10 mouse cellular contexts compared by ENCODE assay signal in genomic region chr16:31883902-31884301, GRCm38 (mm10). TPM values are rescaled to one million over a fixed set of nuclear protein-coding genes. Genes with fewer than 3 reads are reported as not detected.
DNase-seq lines count a peak whose midpoint lies in the region; ATAC-seq and TF ChIP-seq lines count a peak whose summit lies in the region.
"Had no signal": no experiment of that assay in that cellular context is flagged by ENCODE, and none has a peak within 500 bp of the region (broad histone marks: within the 10 kb centered on the region; RNA-seq: fewer than 3 reads in every experiment).

No protein-coding gene starts in this region.

- H3K4me1 ChIP-seq in lung, embryonic 15.5 days, result peaks cover 12% of the 10 kb centered on the region; the same call in 1 of the 2 replicates
- no peaks in the 10 kb centered on the region for H3K4me1 ChIP-seq in lung, adult 2 months (ENCODE audit: control insufficient read depth, insufficient read depth, low read length)
- H3K4me1 ChIP-seq in embryonic facial prominence, embryonic 10.5 days, result peaks cover 39% of the 10 kb centered on the region
- H3K4me1 ChIP-seq in hindbrain, postnatal 0 days (ENCODE audit: insufficient read depth, low read length), result peaks cover 8% of the 10 kb centered on the region; the same call in 1 of the 2 replicates
- H3K4me1 ChIP-seq in neural tube, embryonic 15.5 days, result peaks cover 21% of the 10 kb centered on the region

- no peak for TF ChIP-seq CTCF in lung, adult 2 months (IDR thresholded peaks at IDR 0.05; ENCODE audit: insufficient read depth, low read length)
- TF ChIP-seq CTCF in hindbrain, postnatal 0 days (IDR thresholded peaks at IDR 0.05; ENCODE audit: low read depth), result no peak

- ATAC-seq in lung, embryonic 15.5 days (ENCODE audit: borderline replicate concordance, extremely low read depth, low FRiP score, low TSS enrichment), result no peak
- ATAC-seq in hindbrain, postnatal 0 days, result peak; percentile 16; the same call in 1 of the 2 replicates
- no peak for ATAC-seq in neural tube, embryonic 15.5 days (ENCODE audit: low FRiP score)

- TF ChIP-seq POLR2A in lung, adult 2 months (IDR thresholded peaks at IDR 0.05; ENCODE audit: borderline replicate concordance, extremely low read depth, low read depth, low read length), result no peak

- H3K4me3 ChIP-seq in lung, embryonic 15.5 days, result no peak overlapping the region
- H3K4me3 ChIP-seq in lung, adult 2 months (replicated peaks; ENCODE audit: extremely low read depth, low read depth, low read length), result no peak overlapping the region
- H3K4me3 ChIP-seq in embryonic facial prominence, embryonic 10.5 days, result peak overlapping the region; percentile 21; the same call in 1 of the 2 replicates
- no peak overlapping the region for H3K4me3 ChIP-seq in hindbrain, postnatal 0 days (ENCODE audit: low read length)
- H3K4me3 ChIP-seq in neural tube, embryonic 15.5 days (replicated peaks), result no peak overlapping the region

- WGBS in lung, embryonic 15.5 days, result 11% methylated on average over 5 of the region's 6 CpGs
- WGBS in lung, adult 2 months, result 35% methylated on average over 6 of the region's 6 CpGs
- 15% methylated on average over 6 of the region's 6 CpGs for WGBS in embryonic facial prominence, embryonic 10.5 days
- WGBS in hindbrain, postnatal 0 days, result 23% methylated on average over 6 of the region's 6 CpGs
- WGBS in neural tube, embryonic 15.5 days, result 18% methylated on average over 6 of the region's 6 CpGs

- H3K9ac ChIP-seq in lung, embryonic 15.5 days, result no peak overlapping the region
- no peak overlapping the region for H3K9ac ChIP-seq in hindbrain, postnatal 0 days (replicated peaks; ENCODE audit: low read length)
- no peak overlapping the region for H3K9ac ChIP-seq in neural tube, embryonic 15.5 days (replicated peaks)

- H3K27me3 ChIP-seq in lung, embryonic 15.5 days, result no peaks in the 10 kb centered on the region
- peaks cover 29% of the 10 kb centered on the region for H3K27me3 ChIP-seq in embryonic facial prominence, embryonic 10.5 days (replicated peaks; ENCODE audit: low read depth, poor library complexity, severe bottlenecking)
- H3K27me3 ChIP-seq in hindbrain, postnatal 0 days (ENCODE audit: insufficient read depth, low read length), result no peaks in the 10 kb centered on the region
- H3K27me3 ChIP-seq in neural tube, embryonic 15.5 days (replicated peaks), result no peaks in the 10 kb centered on the region

- DNase-seq in lung, adult 2 months, result no peak
- peak; percentile 60 for DNase-seq in embryonic facial prominence, embryonic 10.5 days (ENCODE audit: low spot score)
- DNase-seq in hindbrain, postnatal 0 days (ENCODE audit: low spot score), result no peak
- DNase-seq in right cerebral cortex, postnatal 14 days, result no peak
- DNase-seq in gastrocnemius, postnatal 10 days, result no peak
- DNase-seq in cerebellum, adult 9-11 months, result no peak
- DNase-seq: kidney, adult 2 months had no signal

- no peak overlapping the region for H3K27ac ChIP-seq in lung, embryonic 15.5 days
- H3K27ac ChIP-seq in embryonic facial prominence, embryonic 10.5 days (replicated peaks), result peak overlapping the region; percentile 14; the same call in 1 of the 2 replicates
- H3K27ac ChIP-seq in hindbrain, postnatal 0 days, result no peak overlapping the region
- no peak overlapping the region for H3K27ac ChIP-seq in neural tube, embryonic 15.5 days (replicated peaks)

- H3K36me3 ChIP-seq in lung, embryonic 15.5 days, result no peaks in the 10 kb centered on the region
- no peaks in the 10 kb centered on the region for H3K36me3 ChIP-seq in embryonic facial prominence, embryonic 10.5 days (replicated peaks)
- no peaks in the 10 kb centered on the region for H3K36me3 ChIP-seq in hindbrain, postnatal 0 days (ENCODE audit: insufficient read depth, low read length)
- no peaks in the 10 kb centered on the region for H3K36me3 ChIP-seq in neural tube, embryonic 15.5 days

- no peaks in the 10 kb centered on the region for H3K9me3 ChIP-seq in lung, embryonic 15.5 days
- H3K9me3 ChIP-seq in embryonic facial prominence, embryonic 10.5 days, result no peaks in the 10 kb centered on the region
- no peaks in the 10 kb centered on the region for H3K9me3 ChIP-seq in hindbrain, postnatal 0 days (ENCODE audit: low read length)
- H3K9me3 ChIP-seq in neural tube, embryonic 15.5 days (replicated peaks), result no peaks in the 10 kb centered on the region

- peak overlapping the region; percentile 22; the same call in 1 of the 2 replicates for H3K4me2 ChIP-seq in lung, embryonic 15.5 days
- H3K4me2 ChIP-seq in hindbrain, postnatal 0 days (ENCODE audit: low read depth, low read length), result no peak overlapping the region
- peak overlapping the region; percentile 13; the same call in 1 of the 2 replicates for H3K4me2 ChIP-seq in neural tube, embryonic 15.5 days

RNA-seq across cellular contexts. Expression of gene Meltf, which starts 5.3 kb away (rescaled TPM):
- 0.11 TPM in 1 of 2 replicates, not detected in the other for polyA plus RNA-seq in lung, embryonic 15.5 days (2015; fragmentation: Nextera tagmentation; extraction: Ambion mirVana)
- 0.09 and 0.28 TPM in 2 replicates for polyA plus RNA-seq in lung, adult 2 months (2012; rRNA removed)
- polyA plus RNA-seq in embryonic facial prominence, embryonic 10.5 days (2016; fragmentation: Nextera tagmentation; extraction: Ambion mirVana), result 0.06 and 0.13 TPM in 2 replicates
- total RNA-seq in hindbrain, postnatal 0 days (2014; rRNA removed), result 0.14 and 0.16 TPM in 2 replicates
- polyA plus RNA-seq in hindbrain, postnatal 0 days (2015; fragmentation: Nextera tagmentation; extraction: Ambion mirVana), result 0.18 and 0.41 TPM in 2 replicates
- 0.42 and 0.61 TPM in 2 replicates for polyA plus RNA-seq in neural tube, embryonic 15.5 days (2015; fragmentation: Nextera tagmentation; extraction: Ambion mirVana)
- total RNA-seq in gastrocnemius, postnatal 10 days (2021), result under 1 TPM in 1 of 2 experiments, not detected in 1; 0.05 TPM
- polyA plus RNA-seq: small intestine, adult 2 months had no signal

RNA-seq across cellular contexts. Expression of gene Pigz, which starts 49.7 kb away (rescaled TPM):
- 0.40 and 0.71 TPM in 2 replicates for polyA plus RNA-seq in lung, embryonic 15.5 days (2015; fragmentation: Nextera tagmentation; extraction: Ambion mirVana)
- polyA plus RNA-seq in lung, adult 2 months (2012; rRNA removed), result 4.8 and 5.5 TPM in 2 replicates
- polyA plus RNA-seq in embryonic facial prominence, embryonic 10.5 days (2016; fragmentation: Nextera tagmentation; extraction: Ambion mirVana), result 1.3 and 1.8 TPM in 2 replicates
- 6.1 and 16.9 TPM in 2 replicates for total RNA-seq in hindbrain, postnatal 0 days (2014; rRNA removed)
- polyA plus RNA-seq in hindbrain, postnatal 0 days (2015; fragmentation: Nextera tagmentation; extraction: Ambion mirVana), result 5.2 and 5.5 TPM in 2 replicates
- polyA plus RNA-seq in neural tube, embryonic 15.5 days (2015; fragmentation: Nextera tagmentation; extraction: Ambion mirVana), result 5.2 and 5.7 TPM in 2 replicates
- 1 to 10 TPM; 5.9 to 7.5 TPM for total RNA-seq in gastrocnemius, postnatal 10 days (2021)
